Mouse (Mus musculus) small intestine, adult 2 months (tissue): ENCODE measurements at regions not wholly inside any gene's neighbourhood (a gene's known extent, or its start where the extent isn't known, plus 50 kb on each side); places are given as distances from the start of the nearest gene placed in this dataset.

Experiments used
- CTCF ChIP-seq: fragments of 200-500 bp; IDR thresholded peaks from 2 replicates; pipeline ENCODE4 v1.5.1; 2012; ENCODE audit warnings: low read depth, mild to moderate bottlenecking, control low read depth, inconsistent platforms, low read length, moderate library complexity, mixed read lengths; ENCODE audit not compliant: insufficient replicate concordance, insufficient read length; ENCODE audit errors: extremely low read depth
- POLR2A ChIP-seq: fragments of 200-500 bp; IDR thresholded peaks from 2 replicates; pipeline ENCODE4 v1.6.1; 2012; ENCODE audit warnings: low read depth, mild to moderate bottlenecking, control low read depth, inconsistent platforms, low read length, moderate library complexity

- TF ChIP-seq CTCF (no peak), POLR2A (no peak)
These were observed 275.1 kb upstream of the Gm11146 start for GRCm38 (mm10) chr16:77877006-77877405.
